8 mouse cellular contexts compared by ENCODE assay signal in the genomic region with DNA sequence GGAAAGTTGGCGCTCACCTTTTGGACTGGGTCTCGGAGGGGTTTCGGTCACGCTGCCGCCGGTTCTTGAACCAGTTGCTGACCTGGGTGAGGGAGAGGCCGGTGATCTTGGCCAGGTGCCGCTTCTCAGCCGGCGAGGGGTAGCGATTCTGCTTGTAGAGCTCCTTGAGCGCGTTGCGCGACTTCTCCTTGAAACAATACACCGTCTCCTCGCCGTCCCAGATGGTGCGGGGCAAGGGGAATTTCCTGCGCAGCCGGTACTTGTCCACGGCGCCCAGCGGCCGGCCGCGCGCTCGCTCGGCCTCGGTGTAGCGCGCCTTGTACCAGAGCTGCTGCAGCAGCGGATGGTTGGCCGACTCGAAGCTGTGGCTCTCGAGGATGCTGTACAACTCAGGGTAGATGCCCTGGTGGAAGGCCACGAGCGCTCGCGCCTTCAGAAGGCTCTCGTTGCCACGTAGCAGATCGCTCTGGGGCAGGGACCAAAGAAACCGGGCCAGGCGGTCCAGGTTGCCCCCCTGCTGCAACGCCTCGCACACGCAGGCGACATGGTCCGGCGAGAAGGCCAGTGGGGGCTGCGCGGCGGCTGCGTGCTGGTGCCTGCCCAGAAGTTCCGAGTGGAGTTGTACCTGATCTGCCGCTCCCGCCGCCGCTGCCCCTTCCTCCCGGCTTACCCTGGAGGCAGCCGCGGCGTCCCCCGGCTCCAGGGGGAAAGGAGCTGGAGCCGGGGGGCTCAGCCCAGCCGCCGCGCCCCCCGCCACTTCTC. TPM values are rescaled to one million over a fixed set of nuclear protein-coding genes. Genes with fewer than 3 reads are reported as not detected.
DNase-seq lines count a peak whose midpoint lies in the region; ATAC-seq and TF ChIP-seq lines count a peak whose summit lies in the region.

No protein-coding gene starts in this region.

- peak overlapping the region; percentile 83 for H3K4me2 ChIP-seq in liver, embryonic 12.5 days

- H3K36me3 ChIP-seq in kidney, adult 2 months (ENCODE audit: control insufficient read depth, insufficient read depth, low read length) = no peaks in the 10 kb centered on the region
- no peaks in the 10 kb centered on the region for H3K36me3 ChIP-seq in liver, embryonic 12.5 days

- no peaks in the 10 kb centered on the region for H3K27me3 ChIP-seq in kidney, adult 2 months (replicated peaks; ENCODE audit: control insufficient read depth, insufficient read depth, low read length)
- peaks cover 82% of the 10 kb centered on the region for H3K27me3 ChIP-seq in liver, embryonic 12.5 days (replicated peaks)

- H3K4me3 ChIP-seq in kidney, adult 2 months (ENCODE audit: insufficient read depth, low read depth, low read length) = peak overlapping the region; percentile 60
- H3K4me3 ChIP-seq in liver, embryonic 12.5 days = peak overlapping the region; percentile 58

- peak; percentile 47 for DNase-seq in 416B (ENCODE audit: low read depth)
- DNase-seq in T-cell, adult 2 months (ENCODE audit: low spot score) = peak; percentile 22
- peak; percentile 63 for DNase-seq in embryo, embryonic 10 days (ENCODE audit: low spot score)
- peak; percentile 20 to 54 for DNase-seq in heart, adult 18-20 months
- DNase-seq in kidney, adult 2 months = peak; percentile 41
- DNase-seq in neural tube, embryonic 10.5 days (ENCODE audit: extremely low spot score, low spot score) = peak; percentile 76
- DNase-seq in urinary bladder, postnatal 4 days (ENCODE audit: low spot score in 2 of 2) = peak; percentile 30 to 61

- no peaks in the 10 kb centered on the region for H3K4me1 ChIP-seq in kidney, adult 2 months (ENCODE audit: control insufficient read depth, insufficient read depth, low read length)
- H3K4me1 ChIP-seq in liver, embryonic 12.5 days = peaks cover 32% of the 10 kb centered on the region

- H3K9me3 ChIP-seq in liver, embryonic 12.5 days (replicated peaks) = no peaks in the 10 kb centered on the region

- ATAC-seq in liver, embryonic 12.5 days = peak; percentile 40; the same call in 1 of the 2 replicates

- under 1% methylated on average over 71 of the region's 71 CpGs for WGBS in kidney, adult 2 months
- WGBS in liver, embryonic 12.5 days (ENCODE audit: insufficient replicate concordance) = under 1% methylated on average over 62 of the region's 71 CpGs

- TF ChIP-seq CTCF in kidney, adult 2 months (conservative IDR thresholded peaks at IDR 0.05; ENCODE audit: insufficient read depth, insufficient read length, low read depth, low read length) = no peak

- peak overlapping the region; percentile 57 for H3K27ac ChIP-seq in kidney, adult 2 months (ENCODE audit: insufficient read depth, low read depth, low read length)
- no peak overlapping the region for H3K27ac ChIP-seq in liver, embryonic 12.5 days

- no peak for TF ChIP-seq POLR2A in kidney, adult 2 months (IDR thresholded peaks at IDR 0.05; ENCODE audit: low read depth, low read length)

- peak overlapping the region; percentile 25 for H3K9ac ChIP-seq in liver, embryonic 12.5 days

RNA-seq across cellular contexts. Expression of gene Six4, which starts 0.7 kb away (rescaled TPM):
- 1 to 10 TPM; 4.1 to 4.6 TPM for total RNA-seq in heart, adult 18-20 months (2021)
- polyA plus RNA-seq in kidney, adult 2 months (2012; rRNA removed) = 0.78 and 0.81 TPM in 2 replicates
- 0.18 and 0.29 TPM in 2 replicates for polyA plus RNA-seq in liver, embryonic 12.5 days (2016; fragmentation: Nextera tagmentation; extraction: Ambion mirVana)

RNA-seq across cellular contexts. Expression of gene Mnat1, which starts 11.0 kb away (rescaled TPM):
- total RNA-seq in heart, adult 18-20 months (2021) = 10 to 100 TPM; 18.1 to 20.5 TPM
- 6.5 and 7.9 TPM in 2 replicates for polyA plus RNA-seq in kidney, adult 2 months (2012; rRNA removed)
- polyA plus RNA-seq in liver, embryonic 12.5 days (2016; fragmentation: Nextera tagmentation; extraction: Ambion mirVana) = 14.1 and 16.7 TPM in 2 replicates

RNA-seq across cellular contexts. Expression of gene Six1, which starts 58.8 kb away (rescaled TPM):
- total RNA-seq in heart, adult 18-20 months (2021) = 1 to 10 TPM; 1.6 to 2.0 TPM
- 0.35 and 0.53 TPM in 2 replicates for polyA plus RNA-seq in kidney, adult 2 months (2012; rRNA removed)
- polyA plus RNA-seq in liver, embryonic 12.5 days (2016; fragmentation: Nextera tagmentation; extraction: Ambion mirVana) = 0.19 and 1.1 TPM in 2 replicates

Comparison
In these comparisons a context has a peak if more than half of its experiments do, and no peak if none do; other contexts are left out.
1. DNase-seq: peak in every context shown above with its lines; median percentile 76 in neural tube, embryonic 10.5 days; 63 in embryo, embryonic 10 days; 47 in 416B; 46 in urinary bladder, postnatal 4 days; 41 in kidney, adult 2 months; 37 in heart, adult 18-20 months; 22 in T-cell, adult 2 months.